Mouse (Mus musculus) CD4-positive, CD25-positive, alpha-beta regulatory T cell, adult 4 months (primary cell): Measurements from ENCODE around the gene Stox2. TPM values are rescaled to one million over a fixed set of nuclear protein-coding genes. Genes with fewer than 3 reads are reported as not detected.
"Not testable (repeated sequence)": the region's sequence is repeated elsewhere in the genome, so short reads cannot be mapped to it uniquely, and the experiment has no call there.

Experiments
- ATAC-seq: one replicate; pipeline ENCODE4 v1.8.0; 2017
- polyA plus RNA-seq, 2 experiments: library from polyadenylated mRNA; unstranded; fragments of 100-300 nt; shearing (Covaris generic); gene quantifications; one replicate each; pipeline ENCODE4 v1.2.1; 2017

The Stox2 gene
- polyA plus RNA-seq, result under 1 TPM; 0.16 TPM

DNA sequence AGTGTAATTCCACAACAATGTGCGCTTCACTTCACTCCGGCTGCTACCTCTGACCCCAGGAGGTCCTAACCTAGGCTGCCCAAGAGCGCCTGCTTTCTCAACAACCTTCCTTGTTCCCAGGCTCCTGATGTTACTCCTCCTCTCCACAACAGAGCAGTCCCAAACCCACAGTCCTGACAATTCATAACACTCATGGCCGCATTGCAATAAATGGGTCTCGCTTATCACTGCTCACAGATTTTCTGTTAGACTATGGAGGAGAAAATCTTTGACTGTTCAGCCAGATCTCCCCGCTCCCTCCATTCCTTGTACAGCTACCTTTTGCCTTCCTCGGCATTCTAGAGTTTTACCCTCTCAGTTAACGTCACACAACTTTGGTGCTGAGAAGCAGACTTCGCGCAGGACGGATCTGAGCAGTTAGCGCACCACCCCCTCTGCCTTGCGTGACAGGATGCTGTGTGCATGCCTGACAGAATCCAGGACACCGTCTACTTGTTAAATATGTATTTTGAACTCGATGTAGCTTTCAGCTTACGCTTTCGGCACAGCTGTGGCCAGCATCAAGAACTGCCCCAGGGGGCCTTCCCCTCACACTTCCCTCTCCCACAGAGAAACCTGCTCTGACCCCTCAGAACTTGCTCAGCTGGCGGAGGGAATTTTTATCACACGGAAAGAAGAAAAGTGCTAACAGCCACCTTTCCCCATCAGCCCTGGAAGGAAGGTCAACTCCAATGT lies at the start of gene Stox2:
Gene Stox2, minus strand, starts transcription at position 51 of the 735 bp plus-strand sequence.
- ATAC-seq, result no peak

DNA sequence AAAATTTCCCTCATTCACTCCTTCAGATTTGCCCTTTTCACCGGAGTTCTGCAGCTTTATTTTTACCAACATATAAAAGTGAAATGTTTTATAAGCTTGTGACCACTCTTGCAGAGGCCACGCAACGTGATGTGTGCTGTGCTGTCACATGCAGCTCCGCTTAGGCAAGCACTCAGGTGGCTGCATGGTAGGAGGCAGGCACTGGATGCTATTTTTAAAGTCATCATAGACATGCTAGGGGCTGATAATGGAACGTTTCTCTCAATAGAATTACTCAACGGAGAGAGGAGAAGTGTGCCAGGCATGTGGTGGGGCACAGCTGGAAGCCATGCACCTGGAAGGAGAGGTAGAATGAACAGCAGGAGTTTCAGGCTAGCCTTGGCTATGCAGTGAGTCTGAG lies 49.3 kb upstream of the Stox2 start:
- ATAC-seq, result no peak

DNA sequence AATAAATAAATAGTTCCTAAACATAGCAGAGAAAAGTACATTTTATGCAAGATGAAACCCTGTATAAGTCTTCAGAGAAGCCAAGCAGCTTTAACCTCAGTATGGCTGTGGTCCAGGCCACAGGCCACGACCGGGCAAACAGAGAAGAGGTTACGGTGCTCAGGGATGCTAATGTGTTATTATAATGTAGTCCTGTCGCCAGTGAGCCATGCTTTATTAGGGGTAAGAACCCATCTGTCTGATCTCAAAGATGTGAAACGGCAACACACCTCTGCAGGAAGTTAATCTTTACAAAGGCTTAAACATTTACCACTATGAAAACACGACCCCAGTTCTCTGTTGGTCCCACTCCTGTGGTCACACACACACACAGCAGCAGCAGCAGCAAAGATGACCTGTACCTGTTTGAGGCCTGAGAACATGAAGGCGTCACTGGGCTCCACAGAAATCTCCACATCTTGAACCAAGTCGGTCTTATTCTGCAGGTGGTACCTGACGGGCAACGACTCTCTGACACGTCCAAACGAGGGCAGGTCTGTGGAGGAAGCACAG lies 48.5 kb upstream of the Stox2 start:
- no peak for ATAC-seq

DNA sequence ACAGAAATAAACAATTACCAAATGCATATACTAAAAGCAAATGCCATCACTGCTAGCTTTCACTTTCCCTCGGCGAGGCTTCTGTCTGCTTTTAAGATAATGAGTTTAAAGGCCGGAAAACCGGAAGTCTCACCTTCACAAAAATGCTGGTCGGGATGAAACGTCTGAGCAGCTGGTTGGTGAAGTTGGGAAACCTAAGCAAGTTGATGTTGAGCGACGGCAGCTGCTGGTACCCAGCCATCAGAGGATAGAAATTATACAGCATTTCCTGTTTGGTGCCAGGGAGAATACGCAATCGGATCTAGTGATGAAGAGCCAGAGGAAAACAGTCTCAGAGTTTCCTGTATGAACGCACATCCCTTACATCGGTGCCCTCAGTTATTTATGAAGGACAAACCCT lies 46.9 kb upstream of the Stox2 start:
- ATAC-seq, result no peak

DNA sequence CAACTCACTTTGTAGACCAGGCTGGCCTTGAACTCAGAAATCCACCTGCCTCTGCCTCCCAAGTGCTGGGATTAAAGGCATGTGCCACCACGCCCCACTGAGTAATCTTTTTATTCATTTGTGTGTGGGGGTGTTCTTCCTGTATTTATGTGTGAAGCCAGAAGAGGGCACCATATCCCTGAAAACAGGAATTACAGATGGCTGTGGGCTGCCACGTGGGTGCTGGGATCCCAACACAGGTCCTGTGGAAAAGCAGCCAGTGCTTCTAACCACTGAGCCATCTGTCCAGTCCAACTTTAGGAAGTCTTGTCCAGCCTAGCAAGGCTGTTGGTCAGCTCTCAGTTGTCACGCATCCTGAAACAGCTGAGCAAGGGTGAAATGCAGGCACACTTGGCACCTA lies 41.1 kb upstream of the Stox2 start:
- no peak for ATAC-seq

DNA sequence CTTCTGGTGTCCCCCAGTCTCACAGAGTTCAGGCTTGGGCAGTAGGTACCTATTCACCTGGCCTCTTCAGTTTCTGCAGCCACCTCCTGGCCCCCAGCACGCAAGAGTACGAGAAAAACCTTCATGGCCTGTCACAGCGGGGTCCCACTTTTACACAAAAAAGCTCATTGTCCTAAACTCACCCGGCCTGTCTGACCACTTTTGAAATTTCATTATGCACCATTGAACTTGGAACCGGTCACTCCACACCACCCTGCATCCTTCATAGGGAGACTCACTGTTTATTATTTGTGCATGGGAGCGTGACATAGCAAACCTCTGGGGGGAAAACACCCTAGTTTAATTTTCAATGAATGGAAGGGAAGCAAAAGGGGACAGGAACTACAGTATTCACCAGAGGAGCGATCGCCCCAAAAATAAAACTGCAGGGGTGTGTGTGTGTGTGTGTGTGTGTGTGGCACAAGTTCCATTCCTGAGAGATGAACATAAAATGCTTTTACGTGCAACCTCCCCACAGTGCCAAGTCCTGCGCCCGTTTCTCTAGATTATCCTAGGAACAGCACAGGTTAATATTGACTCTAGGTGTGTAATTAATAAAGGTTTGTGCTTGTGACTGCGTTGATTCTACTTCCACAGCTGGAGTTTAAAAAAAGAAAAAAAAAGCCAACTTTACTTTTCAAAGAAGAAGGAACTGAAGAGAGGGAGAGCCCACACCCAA lies 36.4 kb upstream of the Stox2 start:
- no peak for ATAC-seq

DNA sequence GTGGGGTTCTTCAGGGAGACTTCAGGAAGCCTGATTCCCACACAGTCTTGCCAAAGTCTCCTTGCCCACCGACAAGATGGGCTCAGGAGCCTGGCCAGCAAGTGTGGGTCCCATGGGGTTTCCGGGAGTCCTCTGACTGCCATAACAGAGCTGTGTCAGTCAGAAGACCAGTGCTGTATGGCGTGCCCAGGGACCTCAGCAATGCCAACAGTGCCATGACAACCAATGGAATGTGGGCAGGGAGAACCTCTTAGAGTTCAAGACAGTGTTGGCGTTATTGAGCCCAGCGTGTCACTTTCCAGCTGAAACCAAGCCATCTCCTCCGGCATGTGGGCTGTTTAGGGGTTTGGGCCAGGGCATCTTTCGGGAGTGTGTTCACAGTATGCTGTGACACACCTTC lies 33.9 kb upstream of the Stox2 start:
- ATAC-seq, result no peak

DNA sequence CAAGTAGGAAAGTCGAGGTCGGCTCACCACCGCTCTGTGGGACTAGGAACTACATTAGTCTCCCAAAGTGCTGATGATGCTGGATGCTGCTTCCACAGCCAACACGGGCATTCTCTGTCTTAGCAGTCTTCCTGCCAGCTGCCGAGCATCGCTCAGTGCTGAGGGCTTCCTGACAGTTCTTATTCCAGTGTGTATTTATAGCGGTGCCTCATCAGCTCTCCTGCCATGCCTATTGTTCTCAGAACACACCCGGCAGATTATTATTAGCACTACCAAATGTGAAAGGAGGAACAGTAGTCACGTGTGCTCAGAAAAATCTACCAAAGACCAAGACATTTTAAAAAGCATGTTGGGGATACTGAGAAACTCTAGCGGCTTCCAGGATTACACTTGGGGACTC lies 15.5 kb upstream of the Stox2 start:
- ATAC-seq, result no peak

DNA sequence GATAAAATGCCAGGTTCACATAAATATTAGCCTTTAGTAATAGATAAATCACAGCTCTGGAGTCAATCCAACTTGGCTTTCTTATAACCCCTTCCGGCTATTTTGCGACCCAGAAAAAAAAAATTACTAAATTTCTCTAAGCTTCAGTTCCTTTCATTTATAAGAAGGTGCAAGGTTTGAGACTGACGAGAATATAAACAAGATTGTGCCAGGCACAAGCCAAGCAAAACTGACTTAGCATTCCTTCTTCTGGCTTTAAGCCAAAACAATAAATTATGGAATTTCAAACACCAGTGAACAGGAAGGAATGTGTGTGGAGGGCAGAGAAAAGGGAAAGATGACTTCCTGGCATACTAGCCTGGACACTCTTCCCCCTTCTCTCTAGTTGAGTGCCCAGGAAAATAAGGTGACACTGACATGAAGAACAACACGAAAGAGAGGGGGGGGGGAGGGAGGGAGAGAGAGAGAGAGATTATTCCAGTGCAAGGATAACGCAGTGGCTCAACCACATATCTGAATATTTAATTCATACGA lies 13.1 kb upstream of the Stox2 start:
- no peak for ATAC-seq

DNA sequence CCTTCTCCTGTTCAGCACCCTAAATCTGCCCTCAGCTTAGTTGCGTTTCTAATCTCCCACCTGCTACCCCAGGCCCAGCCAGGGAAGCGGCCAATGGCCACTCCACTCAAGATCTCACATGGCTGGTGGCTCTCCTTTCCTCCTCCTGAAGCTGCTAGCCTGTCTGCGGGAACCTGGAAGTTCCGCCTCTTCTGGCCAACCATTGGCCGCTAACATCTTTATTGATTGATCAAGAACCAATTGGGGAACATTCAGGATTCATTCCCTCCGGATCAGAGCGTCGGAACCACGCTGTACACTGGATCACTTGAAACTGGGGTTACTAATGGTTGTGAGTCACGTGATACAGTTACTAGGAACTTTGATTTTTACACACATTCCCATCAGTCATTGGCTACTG lies 12.4 kb upstream of the Stox2 start:
- no peak for ATAC-seq

DNA sequence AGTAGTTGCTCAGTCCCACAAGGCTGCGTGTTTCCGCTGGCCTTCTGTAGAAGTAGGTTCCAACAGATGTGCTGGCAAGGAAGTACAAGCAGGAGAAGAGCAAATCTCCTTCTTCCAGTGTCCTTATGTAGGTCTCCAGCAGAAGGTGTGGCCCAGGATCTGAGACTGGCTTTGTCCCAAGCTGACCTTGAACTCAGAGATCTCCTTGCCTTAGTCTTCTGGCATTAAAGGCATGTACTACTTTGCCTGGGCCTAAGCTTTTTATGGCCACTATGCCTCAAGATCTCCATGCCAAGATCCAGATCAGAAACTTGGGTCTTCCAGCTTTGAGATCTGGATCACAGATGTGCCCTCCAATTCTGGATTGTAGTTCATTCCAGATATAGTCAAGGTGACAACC lies 3.0 kb upstream of the Stox2 start:
- not testable (repeated sequence) for ATAC-seq

DNA sequence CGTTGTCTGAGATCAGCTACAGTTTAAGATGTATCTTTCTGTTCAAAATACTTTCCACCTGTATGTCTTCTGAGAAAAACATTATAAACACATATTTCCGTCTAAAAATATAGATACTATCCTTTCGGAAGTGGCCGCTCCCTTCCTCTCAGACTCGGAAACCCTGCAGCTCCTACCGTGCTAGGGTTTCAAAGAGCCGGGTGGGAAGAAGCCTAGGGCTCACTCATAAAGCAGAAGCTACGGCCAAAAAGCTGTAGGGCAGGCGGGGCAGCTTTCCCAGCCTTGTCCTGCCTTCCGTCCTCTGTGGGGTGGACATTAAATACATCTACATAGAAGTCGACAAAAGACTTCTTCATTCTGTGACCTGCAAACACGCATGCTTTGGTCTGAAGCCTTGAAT lies 6.9 kb downstream of the Stox2 start:
- ATAC-seq, result no peak

DNA sequence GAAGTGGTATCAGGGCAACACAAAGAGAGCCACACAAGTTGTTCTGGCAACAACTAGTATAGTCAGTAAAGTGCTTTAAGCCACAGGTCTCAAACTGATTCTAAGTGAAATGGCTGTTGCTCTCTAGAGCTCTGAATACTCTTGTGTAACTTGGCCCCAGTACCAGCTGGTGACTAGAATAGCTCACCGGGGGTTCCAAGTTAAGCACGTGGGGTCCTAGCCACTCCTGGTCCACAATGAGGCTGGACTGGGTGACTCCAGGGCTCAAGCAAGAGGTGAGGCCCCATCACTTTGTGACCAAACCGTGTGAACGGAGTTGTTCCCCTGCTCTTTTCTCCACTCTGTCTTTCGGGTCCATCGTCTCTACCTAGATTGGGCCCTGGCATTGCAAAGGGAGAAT lies 8.2 kb downstream of the Stox2 start:
- ATAC-seq, result no peak

DNA sequence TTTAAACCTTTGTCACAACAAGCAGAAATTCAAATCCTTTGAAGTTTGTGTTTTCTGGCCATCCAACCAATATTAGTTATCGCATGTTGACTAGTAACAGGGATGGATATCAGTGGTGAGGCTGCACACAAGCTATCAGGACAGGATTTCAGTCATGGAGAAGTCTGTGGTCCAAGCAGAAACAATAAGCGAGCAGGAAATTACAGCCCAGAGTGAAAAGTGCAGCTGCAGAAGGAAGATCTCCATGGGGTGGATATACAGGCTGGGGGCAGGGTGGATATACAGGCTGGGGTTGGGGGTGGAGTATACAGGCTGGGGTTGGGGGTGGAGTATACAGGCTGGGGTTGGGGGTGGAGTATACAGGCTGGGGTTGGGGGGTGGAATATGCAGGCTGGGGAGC lies 10.3 kb downstream of the Stox2 start:
- no peak for ATAC-seq

DNA sequence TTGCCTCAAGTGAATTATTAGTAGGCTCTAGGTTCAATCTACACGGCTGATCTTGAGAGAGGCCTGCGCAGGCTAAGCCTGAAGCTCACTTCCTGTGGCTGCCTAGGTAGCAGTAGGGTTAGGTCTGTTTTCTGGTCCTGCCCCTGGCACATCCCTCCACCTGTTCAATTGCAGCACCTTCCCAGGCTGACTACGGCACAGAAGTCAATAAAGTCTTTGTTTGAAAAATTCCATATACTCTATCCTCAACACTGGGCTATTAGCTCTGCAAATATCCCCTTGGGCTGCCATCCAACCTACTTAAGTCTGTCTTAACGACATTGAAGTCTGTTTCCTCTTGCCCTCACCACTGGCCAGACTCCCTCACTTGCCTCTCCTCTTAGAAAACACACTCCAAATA lies 10.8 kb downstream of the Stox2 start:
- ATAC-seq, result no peak

DNA sequence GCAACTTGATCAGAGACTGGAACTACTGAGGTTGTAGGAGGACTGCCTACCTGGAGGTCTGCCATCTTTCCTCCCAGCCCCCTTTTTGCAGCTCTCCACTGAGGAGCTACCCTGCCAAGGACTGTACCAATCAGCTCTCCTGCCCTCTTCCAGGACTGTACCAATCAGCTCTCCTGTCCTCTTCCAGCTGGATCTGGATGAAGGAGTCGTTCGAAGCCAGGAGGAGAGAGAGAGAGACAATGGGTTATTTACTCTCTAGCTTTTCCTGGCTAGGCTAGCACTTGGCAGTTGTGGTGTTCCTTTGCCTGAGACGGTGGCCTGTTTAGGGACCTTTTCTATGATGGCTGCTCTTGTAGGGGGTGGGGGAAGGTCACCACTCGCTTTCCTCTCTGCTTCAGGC lies 14.9 kb downstream of the Stox2 start:
- ATAC-seq, result no peak

DNA sequence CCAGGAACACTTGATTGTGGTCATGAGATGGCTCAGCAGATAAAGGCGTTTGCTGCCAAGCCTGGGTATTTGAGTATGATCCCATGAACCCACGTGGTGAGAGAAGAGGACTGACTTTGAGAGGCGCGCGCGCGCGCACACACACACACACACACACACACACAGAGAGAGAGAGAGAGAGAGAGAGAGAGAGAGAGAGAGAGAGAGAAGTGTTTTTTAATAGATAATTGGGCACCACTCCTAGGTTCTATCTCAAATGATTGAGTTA lies 32.0 kb downstream of the Stox2 start:
- not testable (repeated sequence) for ATAC-seq

DNA sequence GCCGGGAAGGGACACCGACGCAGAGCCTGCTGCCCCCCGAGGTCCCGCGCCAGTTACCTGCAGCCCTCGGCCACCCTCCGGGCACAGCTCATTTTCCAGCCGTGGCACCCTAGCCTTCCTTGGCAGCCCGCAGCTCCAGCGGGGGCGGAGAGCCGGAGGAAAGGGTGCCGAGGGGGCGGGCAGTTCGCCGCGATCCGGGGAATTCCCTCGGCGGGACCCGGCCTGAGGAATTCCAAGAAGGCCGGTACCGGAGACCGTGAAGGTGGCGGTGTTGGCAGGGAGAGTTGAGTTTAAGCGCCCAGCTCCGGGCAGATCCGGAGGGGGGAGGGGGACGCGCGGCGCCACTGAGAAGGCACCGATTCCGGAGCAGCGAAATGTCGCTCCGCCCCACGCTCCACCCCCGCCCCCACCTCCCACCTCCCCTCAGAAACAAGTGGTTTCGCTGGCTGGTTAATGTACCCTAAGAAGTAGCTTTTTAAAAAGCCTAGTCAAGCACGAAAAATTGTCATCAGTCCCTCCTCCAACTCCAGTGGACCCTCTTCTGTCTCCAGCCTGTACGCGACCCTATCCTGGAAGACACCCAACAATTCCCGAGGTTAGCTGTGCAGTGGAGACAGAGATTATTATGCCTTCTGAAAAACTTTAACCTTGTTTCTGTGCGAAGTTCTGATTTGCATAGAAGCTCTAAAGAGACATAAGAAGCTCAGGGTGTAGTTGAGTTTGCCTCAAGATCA lies 32.5 kb downstream of the Stox2 start:
- no peak for ATAC-seq

DNA sequence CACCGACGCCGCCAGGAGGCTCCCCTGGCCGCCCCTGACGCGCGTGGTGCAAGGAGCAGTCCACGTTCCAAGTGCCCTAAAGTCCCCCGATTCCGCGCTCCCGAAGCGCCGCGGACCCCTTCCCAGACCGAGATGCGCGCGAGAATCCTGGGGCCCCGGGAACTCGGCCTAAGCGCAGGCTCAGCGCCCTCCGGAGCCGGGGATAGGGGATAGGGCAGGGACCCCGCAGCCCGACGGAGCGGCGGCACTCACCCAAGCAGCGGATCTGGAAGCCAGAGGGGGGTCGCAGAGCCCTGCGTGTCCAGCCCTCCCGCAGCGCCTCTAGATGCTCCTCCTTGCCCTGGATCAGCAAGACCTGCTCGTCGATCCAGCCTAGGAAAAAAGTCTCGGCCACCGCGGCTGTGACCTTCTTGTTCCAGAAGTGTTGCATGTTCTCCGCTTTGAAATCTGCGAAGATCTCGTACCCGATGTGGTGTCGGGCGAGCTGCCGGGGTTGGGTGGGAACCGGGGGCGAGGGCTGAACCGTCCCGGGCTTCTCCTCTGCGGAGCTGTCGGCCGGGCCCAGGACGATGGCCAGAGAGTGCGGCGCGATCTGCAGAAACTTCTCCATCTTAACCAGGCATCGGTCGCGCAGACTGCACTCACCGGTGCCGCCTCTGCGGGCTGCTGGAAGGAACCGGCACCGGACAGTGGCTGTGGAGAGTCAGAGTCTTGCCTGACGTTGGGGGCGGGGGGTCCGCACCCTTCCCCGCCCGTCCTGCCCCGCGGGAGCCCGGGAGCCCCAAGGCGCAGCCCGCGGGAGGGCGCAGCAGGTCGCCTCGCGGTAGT lies 33.3 kb downstream of the Stox2 start:
- ATAC-seq, result no peak

DNA sequence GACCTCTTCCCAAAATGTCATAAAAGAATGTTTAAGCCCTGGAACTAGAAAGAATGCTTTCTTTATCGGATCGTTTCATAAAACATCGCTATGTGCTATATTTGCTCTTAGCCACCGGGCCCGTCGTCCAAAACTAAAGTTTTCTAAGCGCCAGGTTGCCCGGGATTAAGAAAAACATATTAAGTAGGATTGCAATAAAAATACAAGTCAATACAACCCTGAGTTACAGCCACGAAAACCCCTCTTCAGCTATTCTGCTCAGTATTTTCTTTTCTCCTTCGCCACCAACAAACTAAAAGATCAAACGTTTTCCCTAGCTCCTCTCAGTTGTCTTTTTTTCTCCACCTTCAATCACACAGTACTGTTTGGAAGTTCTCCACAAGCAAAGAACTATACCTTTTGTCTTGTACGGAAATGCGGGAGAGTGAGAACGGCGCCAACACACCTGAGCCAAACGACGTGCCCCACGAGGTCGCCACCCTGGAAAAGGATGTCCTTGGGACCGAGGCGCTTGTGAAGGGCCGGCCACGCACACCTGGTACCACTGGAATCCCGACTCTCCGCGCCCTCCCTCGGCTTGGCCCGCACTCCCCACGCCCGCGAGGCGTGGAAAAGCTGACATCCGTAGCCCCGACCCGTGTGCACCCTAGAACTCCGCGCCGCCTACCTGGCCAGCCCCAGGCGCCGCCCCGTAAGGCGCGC lies 34.0 kb downstream of the Stox2 start:
- no peak for ATAC-seq

DNA sequence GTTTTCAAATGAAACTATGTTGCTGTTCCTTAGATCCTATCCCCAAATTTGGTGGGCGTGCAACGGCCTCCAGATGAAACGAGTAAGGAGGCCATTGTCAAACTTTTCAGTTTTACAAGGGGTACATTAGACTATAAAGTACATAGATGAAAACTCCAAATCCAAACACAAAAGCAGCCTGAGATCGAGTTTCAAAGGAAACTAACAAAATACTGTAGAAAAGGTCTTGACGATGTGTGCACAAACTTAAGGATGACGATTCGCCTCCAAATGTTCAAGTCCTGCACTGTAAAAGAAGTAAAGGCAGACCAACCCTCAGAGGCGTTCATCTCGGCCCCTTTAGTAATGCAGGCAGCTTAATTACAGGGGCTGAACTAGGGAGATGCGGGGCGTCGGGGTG lies 34.8 kb downstream of the Stox2 start:
- no peak for ATAC-seq

DNA sequence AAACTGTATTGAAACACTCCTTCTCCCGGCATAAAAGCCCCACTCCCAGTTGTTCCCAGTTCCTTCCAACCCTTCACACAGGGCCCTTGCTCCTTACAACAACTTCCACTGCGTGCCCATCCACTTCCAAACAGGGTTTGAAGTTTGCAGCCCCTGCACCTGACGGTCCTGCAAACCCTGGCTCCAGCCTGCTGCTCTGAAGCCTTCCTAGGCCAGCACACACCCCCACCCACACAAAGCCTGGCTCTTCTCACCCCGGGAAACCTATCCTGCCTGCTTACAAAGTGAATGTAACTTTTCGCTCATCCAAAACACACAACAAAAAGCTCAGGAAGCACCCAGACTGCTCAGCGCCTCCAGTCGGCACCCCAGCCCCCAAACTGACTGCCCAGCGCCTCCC lies 37.1 kb downstream of the Stox2 start:
- ATAC-seq, result no peak
